Mouse (Mus musculus) cerebellum, adult 9-10 months (tissue): ENCODE measurements around the gene Arntl2.
"Not testable (repeated sequence)": the region's sequence is repeated elsewhere in the genome, so short reads cannot be mapped to it uniquely, and the experiment has no call there.

ENCODE experiments used
- DNase-seq: peaks from one replicate; pipeline ENCODE4 v3.0.0; 2022

Arntl2 gene

GRCm38 (mm10) chr6:146850050-146850449 is 54.2 kb downstream of the Arntl2 start, which contains the start of gene Smco2:
TSS of gene Smco2 (plus strand) at chr6:146850104.
- no peak for DNase-seq

GRCm38 (mm10) chr6:146851916-146852315 is 56.1 kb downstream of the Arntl2 start:
- no peak for DNase-seq

GRCm38 (mm10) chr6:146852739-146853138 is 56.9 kb downstream of the Arntl2 start:
- DNase-seq: no peak

DNA sequence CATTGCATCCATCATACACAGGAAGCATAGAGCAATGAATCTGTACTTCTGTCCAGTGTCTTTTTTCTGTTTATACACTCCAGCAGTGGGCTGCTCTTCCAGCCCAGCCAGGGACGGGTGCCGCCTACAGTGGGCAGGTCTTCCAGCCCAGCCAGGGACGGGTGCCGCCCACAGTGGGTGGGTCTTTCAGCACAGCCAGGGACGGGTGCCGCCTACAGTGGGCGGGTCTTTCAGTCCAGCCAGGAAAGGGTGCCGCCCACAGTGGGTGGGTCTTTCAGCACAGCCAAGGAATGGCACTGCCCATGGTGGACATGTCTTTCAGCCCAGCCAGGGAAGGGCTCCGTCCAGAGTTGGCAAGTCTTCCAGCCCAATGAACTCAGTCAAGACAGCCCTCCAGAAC is 59.3 kb downstream of the Arntl2 start:
- DNase-seq: no peak

- no peak for DNase-seq
Measured at GRCm38 (mm10) chr6:146857386-146857785, 61.5 kb downstream of the Arntl2 start.

DNA sequence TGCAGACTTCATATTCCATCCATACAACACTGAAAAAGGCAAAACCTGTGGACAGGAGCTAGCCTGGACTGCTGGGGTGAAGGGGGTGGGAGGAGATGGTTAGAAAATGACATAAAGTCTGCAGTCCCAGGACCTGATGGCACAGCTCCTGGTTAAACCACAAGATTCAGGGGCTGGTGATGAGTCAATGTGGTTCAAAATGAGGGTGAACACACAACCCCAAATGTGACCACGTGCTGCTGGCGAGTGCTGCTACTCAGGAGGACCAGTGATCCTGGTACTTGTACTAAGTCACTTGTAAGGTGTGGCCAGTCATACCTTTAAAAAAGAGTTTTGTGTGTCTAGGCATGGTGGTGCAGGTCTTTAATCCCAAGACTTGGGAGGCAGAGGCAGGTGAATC is 67.3 kb downstream of the Arntl2 start:
- no peak for DNase-seq

- DNase-seq: not testable (repeated sequence)
Measured at GRCm38 (mm10) chr6:146864370-146864769, 68.5 kb downstream of the Arntl2 start.

DNA sequence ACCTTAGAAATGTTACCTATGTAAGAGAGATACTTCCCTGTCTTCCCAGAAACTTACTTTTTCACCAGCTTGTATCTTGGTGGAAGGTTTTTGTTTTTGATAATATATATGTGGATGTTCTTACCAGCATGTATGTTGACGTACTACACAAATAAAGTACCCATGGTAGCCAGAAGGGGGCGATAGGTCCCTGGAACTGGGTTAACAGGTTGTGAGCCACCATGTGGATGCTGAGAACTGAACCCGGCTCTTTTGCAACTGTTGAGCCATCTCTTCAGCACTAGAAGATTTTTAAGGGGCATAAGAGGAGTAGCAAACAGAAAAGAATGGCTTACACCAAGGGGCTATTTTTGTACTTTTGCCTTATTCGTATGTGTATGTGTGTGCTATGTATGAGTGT is 69.8 kb downstream of the Arntl2 start:
- no peak for DNase-seq

DNA sequence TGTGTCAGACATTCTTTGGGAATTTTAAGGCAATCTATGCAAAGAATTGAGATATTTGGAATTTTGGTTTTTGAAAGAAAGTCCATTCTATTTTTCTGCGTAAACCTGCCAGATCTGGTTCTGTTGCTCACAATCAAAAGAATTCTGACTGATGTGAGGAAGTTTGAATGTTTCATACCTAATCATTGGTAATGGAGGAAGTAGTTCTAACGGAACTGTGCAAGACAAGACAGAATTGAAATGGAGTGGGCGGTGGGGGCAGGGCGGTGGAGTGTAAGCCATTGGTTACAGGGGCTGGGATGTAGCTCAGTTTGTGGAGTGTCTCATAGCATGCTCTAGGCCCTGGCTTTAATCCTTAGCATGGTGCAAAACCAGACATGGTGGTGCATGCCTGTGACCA is 76.1 kb downstream of the Arntl2 start:
- DNase-seq: no peak

DNA sequence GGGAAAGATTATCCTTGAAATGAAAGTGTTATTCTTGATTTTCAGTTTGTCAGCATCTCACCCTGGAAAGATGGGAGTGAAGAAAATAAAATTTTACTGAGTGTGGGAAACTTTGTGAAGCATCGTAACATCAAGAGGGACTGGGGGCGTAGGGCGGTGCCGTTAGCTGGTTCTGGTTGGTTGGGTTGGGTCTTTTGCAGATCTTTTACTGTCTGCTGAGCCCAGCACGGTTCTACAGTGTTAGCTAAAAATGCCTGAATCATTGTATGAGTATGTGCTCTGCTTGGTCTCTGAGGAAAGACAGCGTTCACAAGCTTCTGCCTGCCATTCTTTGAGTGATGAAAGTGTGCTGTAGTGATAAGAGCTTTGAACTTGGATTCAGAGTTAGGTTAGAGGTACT is 78.6 kb downstream of the Arntl2 start:
- no peak for DNase-seq

- DNase-seq: no peak
Measured at GRCm38 (mm10) chr6:146876820-146877219, 81.0 kb downstream of the Arntl2 start.

DNA sequence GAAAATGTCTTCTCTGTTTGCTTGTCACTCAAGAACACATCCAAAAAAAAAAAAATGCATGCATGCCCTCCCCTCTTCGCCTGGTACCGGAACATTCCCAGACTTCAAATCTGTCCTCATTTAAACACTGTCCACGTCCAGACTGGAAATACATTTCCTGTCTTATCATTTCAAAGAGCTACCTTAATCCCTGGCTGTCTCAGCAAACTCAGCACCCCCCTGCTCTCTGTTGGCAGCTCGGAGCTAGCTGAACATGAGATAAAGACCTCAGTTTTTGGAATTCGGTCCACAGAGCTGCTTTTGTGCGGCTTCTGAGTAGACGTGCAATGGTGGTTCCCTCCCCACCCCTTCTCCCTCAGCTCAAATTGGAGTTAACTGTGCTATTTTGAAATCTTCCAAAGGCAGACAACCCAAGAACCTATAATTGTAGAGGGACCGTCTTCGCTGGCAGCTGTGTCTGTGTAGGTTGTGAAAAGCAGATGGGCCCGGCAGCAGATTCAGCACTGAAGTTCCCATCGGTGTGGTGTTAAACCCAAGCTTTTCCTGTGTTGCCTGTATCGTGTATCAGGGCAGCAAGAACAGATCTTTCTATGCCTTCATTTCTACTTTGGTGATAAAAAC is 81.7 kb downstream of the Arntl2 start:
- no peak for DNase-seq

DNA sequence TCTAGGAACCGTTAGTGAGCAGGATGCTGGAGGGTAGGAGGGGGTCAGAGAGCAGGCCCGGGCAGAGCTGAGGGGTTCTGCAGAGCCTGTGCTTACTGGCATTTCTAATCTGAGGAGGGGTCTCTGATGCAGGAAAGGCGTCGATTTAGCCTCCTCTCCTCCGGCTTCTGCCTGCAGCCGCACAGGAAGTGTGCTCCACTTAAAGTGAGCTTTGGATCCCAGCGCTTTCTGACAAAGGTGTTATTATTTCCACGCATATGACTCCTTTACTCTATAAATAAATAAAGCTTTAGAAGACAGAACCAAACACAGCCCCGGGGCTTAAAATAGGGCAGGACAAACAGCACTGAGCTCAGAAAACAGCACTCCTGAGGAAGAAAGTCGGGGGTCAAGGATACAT is 83.1 kb downstream of the Arntl2 start:
- DNase-seq: no peak

GRCm38 (mm10) chr6:146879856-146880255 is 84.0 kb downstream of the Arntl2 start:
- DNase-seq: no peak

DNA sequence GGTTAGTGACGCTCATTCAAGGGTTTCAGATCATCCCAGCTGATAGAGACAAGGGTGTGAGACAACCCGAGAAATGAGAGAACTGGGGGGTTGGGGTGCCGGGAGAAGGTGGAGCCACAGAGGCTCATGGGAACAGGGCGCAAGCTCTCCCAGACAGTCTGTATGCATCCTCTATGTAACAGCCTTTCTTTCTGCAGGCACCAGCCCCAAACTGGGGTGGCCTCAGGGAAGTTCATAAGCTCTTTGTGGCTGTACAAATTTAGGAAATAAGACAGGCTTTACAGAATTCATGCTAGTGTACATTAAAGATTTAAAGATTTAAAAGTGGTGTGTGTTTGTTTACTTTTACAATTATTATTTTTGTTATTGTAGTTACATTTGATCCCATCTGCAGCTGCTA is 84.4 kb downstream of the Arntl2 start:
- no peak for DNase-seq

DNA sequence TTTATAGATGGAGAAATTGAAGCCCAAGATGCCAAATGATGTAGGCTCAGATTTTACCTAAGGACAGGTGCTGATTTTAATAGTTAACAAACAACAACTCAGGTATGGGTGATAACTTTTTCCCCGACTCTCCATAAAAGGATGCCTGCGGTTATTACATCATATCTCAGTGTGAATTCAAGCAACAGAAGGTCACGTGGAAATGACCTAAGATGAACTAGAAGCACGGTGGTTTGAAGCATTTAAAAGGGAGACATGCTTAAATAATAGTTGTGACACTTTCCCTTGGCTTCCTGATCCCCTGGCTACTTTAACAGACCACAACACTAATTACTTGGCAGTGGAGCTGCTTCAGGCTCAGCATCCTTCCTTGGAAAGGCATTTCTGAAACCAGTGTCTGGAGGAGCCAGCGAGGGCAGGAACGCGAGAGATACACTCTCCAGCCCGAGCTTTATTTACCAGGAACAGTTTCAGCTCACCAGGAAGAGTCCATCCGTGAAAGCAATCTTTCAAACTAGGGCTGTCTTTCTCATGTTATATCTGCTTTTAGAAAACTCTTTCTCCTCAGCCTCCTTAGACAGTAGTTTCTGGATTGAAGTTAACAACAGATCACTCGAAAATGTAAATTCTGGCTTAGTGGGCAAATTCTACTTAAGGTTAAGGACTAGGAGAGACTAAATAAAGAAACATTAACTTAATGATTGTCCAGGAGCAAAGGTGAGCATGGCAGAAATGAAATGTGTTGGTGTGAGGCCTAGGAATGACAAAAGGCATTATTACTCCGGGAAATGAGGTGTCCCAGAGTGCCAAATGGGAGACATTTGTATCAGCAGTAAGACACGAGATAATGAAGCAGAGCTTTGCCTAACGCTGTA is 86.3 kb downstream of the Arntl2 start:
- DNase-seq: no peak
